Comparison of ENCODE assay signal across 8 mouse cellular contexts in genomic region chr11:22710596-22710995, GRCm38 (mm10).
DNase-seq lines count a peak whose midpoint lies in the region; ATAC-seq and TF ChIP-seq lines count a peak whose summit lies in the region.

No protein-coding gene starts in this region.

- H3K27ac ChIP-seq in hindbrain, embryonic 11.5 days (ENCODE audit: low read depth, low read length), result no peak overlapping the region
- H3K27ac ChIP-seq in hindbrain, embryonic 10.5 days, result no peak overlapping the region
- H3K27ac ChIP-seq in hindbrain, postnatal 0 days, result no peak overlapping the region
- no peak overlapping the region for H3K27ac ChIP-seq in midbrain, embryonic 16.5 days (ENCODE audit: low read length)

- no peak overlapping the region for H3K4me2 ChIP-seq in hindbrain, embryonic 11.5 days (replicated peaks; ENCODE audit: low read depth, low read length)
- no peak overlapping the region for H3K4me2 ChIP-seq in hindbrain, postnatal 0 days (ENCODE audit: low read depth, low read length)
- no peak overlapping the region for H3K4me2 ChIP-seq in midbrain, embryonic 16.5 days (ENCODE audit: low read length)

- ATAC-seq in hindbrain, embryonic 11.5 days (ENCODE audit: low FRiP score), result peak; percentile 76; the same call in 1 of the 2 replicates
- peak; percentile 90 for ATAC-seq in hindbrain, postnatal 0 days
- ATAC-seq in midbrain, embryonic 16.5 days, result peak; percentile 92

- H3K9me3 ChIP-seq in hindbrain, embryonic 11.5 days (ENCODE audit: control insufficient read depth, low read length), result no peaks in the 10 kb centered on the region
- H3K9me3 ChIP-seq in hindbrain, embryonic 10.5 days, result no peaks in the 10 kb centered on the region
- H3K9me3 ChIP-seq in hindbrain, postnatal 0 days (ENCODE audit: low read length), result no peaks in the 10 kb centered on the region
- H3K9me3 ChIP-seq in midbrain, embryonic 16.5 days (replicated peaks; ENCODE audit: control insufficient read depth, low read length, poor library complexity, severe bottlenecking), result no peaks in the 10 kb centered on the region

- H3K4me3 ChIP-seq in hindbrain, embryonic 11.5 days (ENCODE audit: low read depth, low read length), result no peak overlapping the region
- no peak overlapping the region for H3K4me3 ChIP-seq in hindbrain, embryonic 10.5 days
- H3K4me3 ChIP-seq in hindbrain, postnatal 0 days (ENCODE audit: low read length), result no peak overlapping the region
- no peak overlapping the region for H3K4me3 ChIP-seq in midbrain, embryonic 16.5 days (ENCODE audit: low read depth, low read length)

- peak; percentile 35 for DNase-seq in hindbrain, embryonic 11.5 days (ENCODE audit: low spot score)
- DNase-seq in hindbrain, embryonic 10.5 days (ENCODE audit: low spot score), result no peak
- peak; percentile 41 to 55 for DNase-seq in CD8-positive naive resting alpha-beta T cell, adult 2 months (ENCODE audit: low read depth in 2 of 2, low spot score in 2 of 2)
- DNase-seq in adipocyte (ENCODE audit: low spot score), result peak; percentile 71
- DNase-seq in hindbrain, postnatal 0 days (ENCODE audit: low spot score), result peak; percentile 71
- peak; percentile 21 to 46 for DNase-seq in thymus, postnatal 36 days
- no peak for DNase-seq in ovary, postnatal 36 days (ENCODE audit: low spot score)

- WGBS in hindbrain, embryonic 11.5 days, result 87% methylated on average over 2 of the region's 2 CpGs
- WGBS in hindbrain, embryonic 10.5 days, result 98% methylated on average over 2 of the region's 2 CpGs
- 91% methylated on average over 2 of the region's 2 CpGs for WGBS in hindbrain, postnatal 0 days
- WGBS in midbrain, embryonic 16.5 days, result 97% methylated on average over 2 of the region's 2 CpGs

- H3K4me1 ChIP-seq in hindbrain, embryonic 11.5 days (replicated peaks; ENCODE audit: control insufficient read depth, insufficient read depth, low read length), result no peaks in the 10 kb centered on the region
- no peaks in the 10 kb centered on the region for H3K4me1 ChIP-seq in hindbrain, embryonic 10.5 days (replicated peaks)
- H3K4me1 ChIP-seq in hindbrain, postnatal 0 days (ENCODE audit: insufficient read depth, low read length), result no peaks in the 10 kb centered on the region
- no peaks in the 10 kb centered on the region for H3K4me1 ChIP-seq in midbrain, embryonic 16.5 days (ENCODE audit: control insufficient read depth, insufficient read depth, low read length)

- H3K36me3 ChIP-seq in hindbrain, embryonic 11.5 days (ENCODE audit: control insufficient read depth, insufficient read depth, low read length), result no peaks in the 10 kb centered on the region
- no peaks in the 10 kb centered on the region for H3K36me3 ChIP-seq in hindbrain, embryonic 10.5 days
- H3K36me3 ChIP-seq in hindbrain, postnatal 0 days (ENCODE audit: insufficient read depth, low read length), result no peaks in the 10 kb centered on the region
- no peaks in the 10 kb centered on the region for H3K36me3 ChIP-seq in midbrain, embryonic 16.5 days (ENCODE audit: control insufficient read depth, insufficient read depth, low read length)

- no peaks in the 10 kb centered on the region for H3K27me3 ChIP-seq in hindbrain, embryonic 11.5 days (ENCODE audit: control insufficient read depth, insufficient read depth, low read length)
- H3K27me3 ChIP-seq in hindbrain, embryonic 10.5 days (ENCODE audit: insufficient read depth, poor library complexity, severe bottlenecking), result no peaks in the 10 kb centered on the region
- no peaks in the 10 kb centered on the region for H3K27me3 ChIP-seq in hindbrain, postnatal 0 days (ENCODE audit: insufficient read depth, low read length)
- no peaks in the 10 kb centered on the region for H3K27me3 ChIP-seq in midbrain, embryonic 16.5 days (ENCODE audit: control insufficient read depth, insufficient read depth, low read depth, low read length)

- TF ChIP-seq CTCF in hindbrain, postnatal 0 days (IDR thresholded peaks at IDR 0.05; ENCODE audit: low read depth), result peak; percentile 64

- H3K9ac ChIP-seq in hindbrain, embryonic 11.5 days (ENCODE audit: low read depth, low read length), result no peak overlapping the region
- H3K9ac ChIP-seq in hindbrain, postnatal 0 days (replicated peaks; ENCODE audit: low read length), result no peak overlapping the region
- H3K9ac ChIP-seq in midbrain, embryonic 16.5 days (ENCODE audit: low read depth, low read length), result no peak overlapping the region

Comparison
In these comparisons a context has a peak if more than half of its experiments do, and no peak if none do; other contexts are left out.
1. DNase-seq: peak in hindbrain, embryonic 11.5 days (single experiment), CD8-positive naive resting alpha-beta T cell, adult 2 months (2 of 2), adipocyte (single experiment), hindbrain, postnatal 0 days (single experiment) and thymus, postnatal 36 days (2 of 2); none in hindbrain, embryonic 10.5 days (single experiment) and ovary, postnatal 36 days (single experiment).
2. Peak in every context shown above with its lines, with median percentiles within 50 percentile points of each other: ATAC-seq.